Mouse (Mus musculus) cortical plate, adult 2 months (tissue): ENCODE data around the gene Exosc5.

Experiments used
- CTCF ChIP-seq: fragments of 200-500 bp; IDR thresholded peaks from 2 replicates; pipeline ENCODE4 v1.5.1; 2011; ENCODE audit warnings: mild to moderate bottlenecking, control low read depth, low read length; ENCODE audit not compliant: insufficient read depth; ENCODE audit errors: extremely low read depth
- POLR2A ChIP-seq: fragments of 200-500 bp; IDR thresholded peaks from 2 replicates; pipeline ENCODE4 v1.6.1; 2011; ENCODE audit warnings: mild to moderate bottlenecking, low read length, control low read depth; ENCODE audit not compliant: insufficient read depth; ENCODE audit errors: extremely low read depth

DNA sequence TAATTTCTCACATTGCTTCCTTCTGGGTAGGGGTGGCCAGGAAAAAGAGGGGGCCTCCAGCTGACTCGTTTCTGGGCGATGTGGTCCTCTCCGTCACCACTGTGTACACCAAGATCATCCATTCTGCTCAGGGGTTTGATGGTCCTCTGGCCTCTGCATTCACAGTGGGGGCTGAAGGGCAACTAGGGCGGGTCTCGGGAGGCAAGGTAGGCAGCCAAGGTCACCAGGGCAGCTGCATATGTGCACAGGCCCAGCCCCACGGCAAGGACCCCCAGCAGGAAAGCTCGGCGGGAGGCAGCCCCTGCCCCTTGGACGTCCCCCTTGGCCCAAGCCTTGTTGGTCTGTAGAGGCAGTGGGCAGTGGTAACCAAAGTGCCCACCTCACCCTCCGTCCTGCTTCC, 10.2 kb downstream of the Exosc5 start:
- TF ChIP-seq POLR2A (no peak), CTCF (no peak)
